Mouse (Mus musculus): ENCODE measurements around the gene Foxo6. TPM values are rescaled to one million over a fixed set of nuclear protein-coding genes. Genes with fewer than 3 reads are reported as not detected.

Foxo6 gene
- polyA plus RNA-seq, 1 experiment: 22.7 TPM

- TF ChIP-seq POLR2A (IDR thresholded peaks at IDR 0.05; ENCODE audit: borderline replicate concordance, extremely low read depth, insufficient read depth, insufficient read length, poor library complexity, severe bottlenecking): no peak
- no peak for TF ChIP-seq CTCF (IDR thresholded peaks at IDR 0.05; ENCODE audit: borderline replicate concordance, extremely low read depth, insufficient read depth, insufficient read length)
- peak; percentile 98 for DNase-seq (ENCODE audit: low read depth)
Measured at GRCm38 (mm10) chr4:120283141-120283540, 4.0 kb downstream of the Foxo6 start.

- TF ChIP-seq POLR2A (IDR thresholded peaks at IDR 0.05; ENCODE audit: borderline replicate concordance, extremely low read depth, insufficient read depth, insufficient read length, poor library complexity, severe bottlenecking) (no peak), CTCF (IDR thresholded peaks at IDR 0.05; ENCODE audit: borderline replicate concordance, extremely low read depth, insufficient read depth, insufficient read length) (no peak)
- peak; percentile 95 for DNase-seq (ENCODE audit: low read depth)
Measured at GRCm38 (mm10) chr4:120282568-120283091, 4.5 kb downstream of the Foxo6 start.

- TF ChIP-seq POLR2A (IDR thresholded peaks at IDR 0.05; ENCODE audit: borderline replicate concordance, extremely low read depth, insufficient read depth, insufficient read length, poor library complexity, severe bottlenecking): no peak
- TF ChIP-seq CTCF (IDR thresholded peaks at IDR 0.05; ENCODE audit: borderline replicate concordance, extremely low read depth, insufficient read depth, insufficient read length): no peak
- peak; percentile 74 for DNase-seq (ENCODE audit: low read depth)
Measured at GRCm38 (mm10) chr4:120281011-120281410, 6.1 kb downstream of the Foxo6 start.

- TF ChIP-seq POLR2A (IDR thresholded peaks at IDR 0.05; ENCODE audit: borderline replicate concordance, extremely low read depth, insufficient read depth, insufficient read length, poor library complexity, severe bottlenecking) (no peak), CTCF (IDR thresholded peaks at IDR 0.05; ENCODE audit: borderline replicate concordance, extremely low read depth, insufficient read depth, insufficient read length) (no peak)
- peak; percentile 13 for DNase-seq (ENCODE audit: low read depth)
Measured at GRCm38 (mm10) chr4:120280432-120280831, 6.7 kb downstream of the Foxo6 start.

GRCm38 (mm10) chr4:120277255-120277928 lies 9.8 kb downstream of the Foxo6 start:
- peak; percentile 87 for DNase-seq (ENCODE audit: low read depth)
- no peak for TF ChIP-seq POLR2A (IDR thresholded peaks at IDR 0.05; ENCODE audit: borderline replicate concordance, extremely low read depth, insufficient read depth, insufficient read length, poor library complexity, severe bottlenecking)
- TF ChIP-seq CTCF (IDR thresholded peaks at IDR 0.05; ENCODE audit: borderline replicate concordance, extremely low read depth, insufficient read depth, insufficient read length): no peak

GRCm38 (mm10) chr4:120275487-120275886 lies 11.7 kb downstream of the Foxo6 start:
- DNase-seq (ENCODE audit: low read depth): no peak
- TF ChIP-seq CTCF (IDR thresholded peaks at IDR 0.05; ENCODE audit: borderline replicate concordance, extremely low read depth, insufficient read depth, insufficient read length) (no peak), POLR2A (IDR thresholded peaks at IDR 0.05; ENCODE audit: borderline replicate concordance, extremely low read depth, insufficient read depth, insufficient read length, poor library complexity, severe bottlenecking) (no peak)

- TF ChIP-seq CTCF (IDR thresholded peaks at IDR 0.05; ENCODE audit: borderline replicate concordance, extremely low read depth, insufficient read depth, insufficient read length): no peak
- TF ChIP-seq POLR2A (IDR thresholded peaks at IDR 0.05; ENCODE audit: borderline replicate concordance, extremely low read depth, insufficient read depth, insufficient read length, poor library complexity, severe bottlenecking): no peak
- DNase-seq (ENCODE audit: low read depth): peak; percentile 0
Measured at GRCm38 (mm10) chr4:120273594-120273993, 13.6 kb downstream of the Foxo6 start.

- DNase-seq (ENCODE audit: low read depth): peak; percentile 37
- TF ChIP-seq CTCF (IDR thresholded peaks at IDR 0.05; ENCODE audit: borderline replicate concordance, extremely low read depth, insufficient read depth, insufficient read length) (no peak), POLR2A (IDR thresholded peaks at IDR 0.05; ENCODE audit: borderline replicate concordance, extremely low read depth, insufficient read depth, insufficient read length, poor library complexity, severe bottlenecking) (no peak)
Measured at GRCm38 (mm10) chr4:120271886-120272580, 15.1 kb downstream of the Foxo6 start.

GRCm38 (mm10) chr4:120271208-120271607 lies 15.9 kb downstream of the Foxo6 start:
- no peak for DNase-seq (ENCODE audit: low read depth)
- TF ChIP-seq CTCF (IDR thresholded peaks at IDR 0.05; ENCODE audit: borderline replicate concordance, extremely low read depth, insufficient read depth, insufficient read length) (no peak), POLR2A (IDR thresholded peaks at IDR 0.05; ENCODE audit: borderline replicate concordance, extremely low read depth, insufficient read depth, insufficient read length, poor library complexity, severe bottlenecking) (no peak)

GRCm38 (mm10) chr4:120270937-120271199 lies 16.3 kb downstream of the Foxo6 start:
- no peak for DNase-seq (ENCODE audit: low read depth)
- TF ChIP-seq CTCF (IDR thresholded peaks at IDR 0.05; ENCODE audit: borderline replicate concordance, extremely low read depth, insufficient read depth, insufficient read length) (no peak), POLR2A (IDR thresholded peaks at IDR 0.05; ENCODE audit: borderline replicate concordance, extremely low read depth, insufficient read depth, insufficient read length, poor library complexity, severe bottlenecking) (no peak)

- no peak for DNase-seq (ENCODE audit: low read depth)
- no peak for TF ChIP-seq CTCF (IDR thresholded peaks at IDR 0.05; ENCODE audit: borderline replicate concordance, extremely low read depth, insufficient read depth, insufficient read length)
- TF ChIP-seq POLR2A (IDR thresholded peaks at IDR 0.05; ENCODE audit: borderline replicate concordance, extremely low read depth, insufficient read depth, insufficient read length, poor library complexity, severe bottlenecking): no peak
Measured at GRCm38 (mm10) chr4:120270148-120270936, 16.8 kb downstream of the Foxo6 start.

Data from brain, embryonic 14.5 days (tissue).